Mouse (Mus musculus) embryo, embryonic 10 days (tissue): ENCODE measurements around the gene Lingo3.
A peak's percentile ranks its signal among the peaks of the same experiment; 100 is the strongest.
"Not testable (repeated sequence)": the region's sequence is repeated elsewhere in the genome, so short reads cannot be mapped to it uniquely, and the experiment has no call there.

Experiments used
- DNase-seq: peaks from one replicate; pipeline ENCODE4 v3.0.0-alpha.2; 2015; ENCODE audit warnings: low spot score

Gene Lingo3

DNA sequence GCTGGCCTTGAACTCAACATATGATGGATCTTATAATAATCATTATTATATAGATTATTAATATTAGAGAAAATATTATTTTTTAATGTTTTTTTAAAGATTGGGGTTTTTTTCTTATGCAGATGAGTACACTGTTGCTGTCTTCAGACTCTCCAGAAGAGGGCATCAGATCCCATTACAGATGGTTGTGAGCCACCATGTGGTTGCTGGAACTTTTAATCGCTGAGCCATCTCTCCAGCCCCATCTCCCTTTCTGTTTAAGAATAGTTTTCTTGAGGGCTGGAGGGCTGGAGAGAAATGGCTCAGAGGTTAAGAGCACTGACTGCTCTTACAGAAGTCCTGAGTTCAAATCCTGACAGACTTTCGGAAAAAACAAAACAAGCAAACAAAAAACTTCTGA, 21.8 kb downstream of the Lingo3 start:
- DNase-seq: peak; percentile 54

DNA sequence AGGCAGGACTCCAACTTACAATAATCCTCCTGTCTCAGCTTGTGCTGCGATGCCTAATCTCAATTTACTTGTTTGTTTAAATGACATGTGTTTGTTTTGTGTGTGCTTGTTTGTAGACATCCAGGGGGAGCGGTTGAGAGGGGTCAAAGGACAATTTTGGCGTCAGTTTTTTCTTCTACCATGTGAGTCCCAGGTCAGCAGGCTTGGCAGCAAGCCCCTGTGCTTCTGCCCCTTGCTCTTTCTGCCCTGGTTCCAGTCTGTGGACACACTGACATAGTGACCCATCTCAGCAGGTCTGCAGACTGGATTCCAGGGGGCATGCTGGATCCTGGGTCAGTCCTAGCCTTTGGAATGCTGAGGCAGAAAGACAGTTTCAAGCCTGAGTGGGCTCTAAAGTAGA, 24.4 kb downstream of the Lingo3 start:
- no peak for DNase-seq

- DNase-seq: no peak
These were observed 25.1 kb downstream of the Lingo3 start for GRCm38 (mm10) chr10:80818599-80819281.

GRCm38 (mm10) chr10:80817955-80818354, 25.9 kb downstream of the Lingo3 start:
- not testable (repeated sequence) for DNase-seq

DNA sequence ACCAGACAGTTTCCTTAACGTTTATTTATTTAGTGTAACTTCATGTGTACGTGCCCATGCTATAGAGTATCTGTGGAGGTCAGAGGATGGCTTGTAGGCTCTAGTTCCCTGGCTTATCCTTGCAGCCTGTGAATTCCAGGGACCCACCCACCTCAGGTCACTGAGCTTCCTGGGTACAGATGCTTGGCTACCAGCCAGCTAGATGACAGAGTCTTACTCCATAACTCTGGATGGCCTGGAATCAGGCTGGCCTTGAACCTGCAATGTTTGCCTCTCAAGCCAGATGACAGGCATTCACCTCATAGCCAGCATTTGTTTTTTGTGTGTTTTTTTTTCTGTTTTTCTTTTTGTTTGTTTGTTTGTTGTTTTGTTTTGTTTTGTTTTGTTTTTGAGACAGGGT, 26.7 kb downstream of the Lingo3 start:
- no peak for DNase-seq

DNA sequence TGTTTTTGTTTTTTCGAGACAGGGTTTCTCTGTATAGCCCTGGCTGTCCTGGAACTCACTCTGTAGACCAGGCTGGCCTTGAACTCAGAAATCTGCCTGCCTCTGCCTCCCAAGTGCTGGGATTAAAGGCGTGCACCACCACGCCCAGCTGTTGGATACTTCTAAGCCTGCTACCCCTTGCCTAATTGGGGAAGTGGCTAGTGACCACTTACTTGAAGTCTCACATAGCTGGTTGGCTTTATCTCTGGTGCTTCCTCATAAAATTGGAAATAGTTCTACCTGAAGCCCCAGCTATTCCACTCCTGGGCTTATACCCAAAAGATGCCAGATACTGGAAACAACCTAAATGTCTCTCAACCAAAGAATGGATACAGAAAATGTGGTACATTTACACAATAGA, 27.5 kb downstream of the Lingo3 start:
- not testable (repeated sequence) for DNase-seq

DNA sequence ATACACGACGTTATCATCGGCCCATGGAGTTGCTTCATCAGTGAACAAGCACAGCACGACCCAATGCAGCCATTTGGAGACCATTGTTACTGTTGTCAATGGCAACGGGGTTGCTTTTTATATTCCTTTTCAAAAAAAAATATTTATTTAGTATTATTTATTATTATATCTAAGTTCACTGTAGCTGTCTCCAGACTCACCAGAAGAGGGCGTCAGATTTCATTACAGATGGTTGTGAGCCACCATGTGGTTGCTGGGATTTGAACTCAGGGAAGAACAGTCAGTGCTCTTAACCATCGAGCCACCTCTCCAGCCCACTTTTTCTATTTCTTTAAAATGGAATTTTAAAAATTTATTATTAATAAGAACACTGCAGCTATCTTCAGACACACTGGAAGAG, 29.0 kb downstream of the Lingo3 start:
- DNase-seq: no peak

- no peak for DNase-seq
These were observed 30.5 kb downstream of the Lingo3 start, which contains the start of gene Jsrp1 for GRCm38 (mm10) chr10:80813366-80813765. TSS of gene Jsrp1 (minus strand) at chr10:80813498.

DNA sequence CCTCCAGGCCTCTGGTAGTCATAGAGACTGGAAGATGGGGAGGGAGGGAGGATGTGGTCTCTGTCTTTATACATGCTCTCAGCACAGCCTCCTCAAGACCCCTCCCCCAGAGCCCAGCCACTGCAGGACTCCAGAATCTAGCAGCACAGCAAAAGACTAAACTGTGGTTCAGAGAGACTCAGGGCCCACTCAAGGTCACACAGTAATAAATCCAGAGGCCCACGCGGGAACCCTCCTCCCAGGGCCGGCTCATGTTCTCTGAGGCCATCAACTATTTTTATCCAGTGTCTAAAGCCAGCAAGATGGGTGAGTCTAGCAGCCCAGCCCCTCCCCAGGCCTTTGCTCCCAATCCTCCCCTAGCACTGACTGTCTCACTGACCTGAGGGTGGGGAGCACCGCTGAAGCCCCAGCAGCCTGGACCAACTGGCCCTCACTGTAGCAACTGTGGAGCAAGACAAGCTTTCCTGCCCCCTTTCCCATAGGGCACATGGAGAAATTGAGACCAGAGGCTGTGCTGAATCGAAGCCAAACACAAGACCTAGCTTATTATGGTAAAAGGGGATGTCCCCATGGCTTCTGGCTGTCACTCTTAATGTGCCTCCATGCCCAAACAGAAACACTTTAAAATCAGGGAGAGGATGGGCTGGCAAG, 31.3 kb downstream of the Lingo3 start:
- no peak for DNase-seq

DNA sequence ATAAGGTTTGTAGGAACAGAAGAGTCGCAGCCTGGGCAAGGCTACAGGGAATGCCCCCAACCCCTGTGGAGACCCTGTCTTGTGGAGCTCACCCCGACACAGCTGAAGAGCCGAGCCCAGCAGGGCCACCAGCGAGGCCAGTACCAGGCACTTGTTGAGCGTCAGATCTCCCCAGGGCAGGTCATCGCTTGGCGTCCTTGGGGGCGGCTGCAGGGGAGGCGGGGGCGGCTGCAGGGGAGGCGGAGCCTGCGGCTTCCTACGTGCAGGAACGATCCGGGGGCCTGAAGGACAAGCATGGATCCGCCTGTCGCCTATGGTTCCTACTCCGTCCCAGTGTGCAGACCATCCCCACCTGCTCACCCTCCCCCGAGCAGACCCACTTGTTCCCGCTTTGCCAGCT, 33.8 kb downstream of the Lingo3 start:
- peak; percentile 29 for DNase-seq

DNA sequence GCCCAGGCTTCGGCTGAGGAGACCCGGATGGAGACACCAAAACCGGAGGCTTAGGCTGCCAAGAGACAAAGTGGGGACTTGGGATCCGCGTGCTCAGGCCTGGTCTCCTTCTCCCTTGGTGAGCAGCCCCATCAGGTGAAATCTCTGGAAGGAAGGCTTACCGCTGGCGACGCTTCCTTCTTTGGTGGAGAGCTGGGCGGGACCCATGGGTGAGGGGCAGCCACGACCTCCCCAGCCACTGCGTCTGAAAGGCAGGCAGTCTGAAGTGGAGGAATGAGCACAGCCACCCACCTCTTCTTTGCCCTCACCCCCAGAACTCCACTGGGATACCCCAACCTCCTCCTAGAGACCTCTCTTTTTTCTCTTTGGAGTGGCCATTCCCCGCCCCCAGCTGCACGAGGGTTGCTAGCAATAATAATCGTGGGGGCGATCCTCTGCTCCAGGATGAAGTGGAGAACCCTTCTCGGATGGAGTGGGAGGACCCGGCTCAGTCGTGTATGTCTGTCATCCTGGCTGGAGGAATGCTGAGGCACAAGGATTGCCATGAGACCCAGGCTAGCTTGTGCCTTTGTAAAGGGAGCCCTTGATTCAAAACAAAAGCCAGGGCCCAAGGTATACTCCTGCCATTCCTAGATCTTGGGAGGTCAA, 34.7 kb downstream of the Lingo3 start:
- peak; percentile 41 for DNase-seq

DNA sequence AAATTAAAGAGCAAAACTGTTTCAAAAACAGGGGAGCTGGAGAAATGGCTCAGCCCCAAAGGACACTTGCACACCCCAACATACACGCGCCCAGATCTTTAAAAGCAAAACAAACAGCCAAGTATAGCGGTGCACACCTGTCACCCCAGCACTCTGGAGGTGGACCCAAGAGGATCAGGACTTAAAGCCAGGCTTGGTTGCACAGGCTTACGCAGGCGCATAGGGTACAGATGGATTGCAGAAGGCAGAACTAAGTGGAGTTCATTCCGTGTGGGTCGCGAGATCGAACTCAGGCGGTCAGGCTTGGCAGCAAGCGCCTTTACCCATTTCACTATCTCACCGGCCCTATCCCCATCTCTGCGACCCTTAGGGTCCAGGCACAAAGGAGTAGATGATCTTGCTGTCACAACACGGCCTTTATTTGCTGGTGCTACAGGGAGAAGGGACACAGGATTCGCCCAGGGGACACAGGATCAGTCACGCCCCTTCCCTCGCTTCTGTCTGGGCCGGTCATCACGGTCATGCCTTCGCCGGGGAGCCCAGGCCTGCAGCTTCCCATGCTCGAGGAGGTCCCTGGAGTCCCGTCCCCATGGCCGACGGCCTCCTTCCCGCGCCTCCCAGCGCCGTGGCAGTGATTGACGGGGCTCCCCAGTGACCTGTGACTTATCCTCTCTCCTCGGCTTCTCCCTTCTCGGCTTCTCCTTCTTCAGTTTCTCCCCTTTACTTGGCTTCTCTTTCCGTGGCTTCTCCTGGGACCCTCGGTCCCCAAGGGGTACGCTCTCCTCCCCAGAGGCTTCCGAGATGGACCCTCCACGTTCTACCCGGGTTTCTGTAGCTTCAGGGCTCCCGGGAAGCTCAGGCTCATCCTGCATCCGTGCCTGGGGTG, 35.5 kb downstream of the Lingo3 start:
- peak; percentile 47 for DNase-seq

DNA sequence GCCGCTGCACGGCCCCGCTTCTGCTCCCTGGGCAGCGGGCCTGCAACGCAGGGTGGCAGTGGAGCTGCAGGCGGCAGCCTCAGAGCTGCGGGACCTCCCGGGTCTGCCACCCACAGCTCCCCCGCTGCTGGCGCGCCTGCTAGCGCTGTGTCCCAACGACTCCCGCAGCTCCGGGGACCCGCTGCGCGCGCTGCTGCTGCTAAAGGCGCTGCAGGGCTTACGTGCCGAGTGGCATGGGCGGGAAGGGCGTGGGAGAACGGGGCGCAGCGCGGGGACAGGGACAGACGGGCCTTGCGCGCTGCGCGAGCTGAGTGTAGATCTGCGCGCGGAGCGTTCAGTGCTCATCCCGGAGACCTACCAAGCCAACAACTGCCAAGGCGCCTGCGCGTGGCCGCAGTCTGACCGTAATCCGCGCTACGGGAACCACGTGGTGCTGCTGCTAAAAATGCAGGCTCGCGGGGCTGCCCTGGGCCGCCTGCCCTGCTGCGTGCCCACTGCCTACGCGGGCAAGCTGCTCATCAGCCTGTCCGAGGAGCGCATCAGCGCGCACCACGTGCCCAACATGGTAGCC, 36.7 kb downstream of the Lingo3 start:
- peak; percentile 85 for DNase-seq

GRCm38 (mm10) chr10:80806341-80807056, 37.3 kb downstream of the Lingo3 start:
- DNase-seq: no peak

GRCm38 (mm10) chr10:80805925-80806324, 37.9 kb downstream of the Lingo3 start:
- DNase-seq: peak; percentile 52

DNA sequence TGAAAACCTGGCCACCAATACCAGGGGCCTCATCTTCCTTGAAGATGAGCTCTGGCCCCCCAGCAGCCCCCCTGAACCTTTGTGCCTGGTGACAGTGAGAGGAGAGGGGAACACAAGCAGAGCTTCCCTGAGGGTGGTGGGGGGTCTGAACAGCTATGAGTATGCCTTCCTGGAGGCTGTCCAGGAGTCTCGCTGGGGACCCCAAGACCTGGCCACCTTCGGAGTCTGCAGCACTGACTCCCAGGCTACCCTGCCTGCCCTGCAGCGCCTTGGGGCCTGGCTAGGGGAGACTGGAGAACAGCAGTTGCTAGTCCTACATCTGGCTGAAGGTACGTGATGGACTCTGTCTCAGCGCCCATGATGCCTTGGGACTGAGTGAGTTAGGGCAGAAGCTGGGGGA, 38.5 kb downstream of the Lingo3 start:
- DNase-seq: no peak

DNA sequence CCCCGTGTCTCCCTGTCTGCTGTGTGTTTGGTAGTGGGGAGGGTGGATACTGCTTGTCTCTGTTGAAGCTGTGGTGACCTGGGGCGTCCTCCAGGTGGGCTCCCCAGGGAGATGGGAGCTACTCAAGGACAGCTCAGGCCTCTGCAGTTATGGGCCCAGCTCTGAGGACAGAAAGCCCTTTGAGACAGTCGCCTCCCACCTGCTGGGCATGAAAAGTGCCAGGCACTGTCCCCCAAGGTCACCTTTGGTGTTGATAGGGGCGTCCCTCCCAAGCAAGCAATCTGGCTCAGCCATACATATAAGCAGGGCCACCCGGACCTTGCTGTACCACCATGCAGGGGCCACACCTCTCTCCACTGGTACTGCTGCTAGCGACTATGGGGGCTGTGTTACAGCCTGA, 38.9 kb downstream of the Lingo3 start, which contains the start of gene Amh:
Gene Amh (plus strand): TSS at position 328 of the 400 bp plus-strand sequence.
- DNase-seq: no peak

- no peak for DNase-seq
These were observed 39.5 kb downstream of the Lingo3 start for GRCm38 (mm10) chr10:80804340-80804739.

GRCm38 (mm10) chr10:80802996-80803395, 40.8 kb downstream of the Lingo3 start:
- no peak for DNase-seq

GRCm38 (mm10) chr10:80802204-80802912, 41.5 kb downstream of the Lingo3 start:
- no peak for DNase-seq
